Mouse (Mus musculus) layer of hippocampus, adult 9-10 months (tissue): ENCODE data around the gene Nectin3.

Source experiments
- DNase-seq: peaks from one replicate; pipeline ENCODE4 v3.0.0; 2022; ENCODE audit warnings: low spot score

Nectin3 gene

GRCm38 (mm10) chr16:46498421-46498789 lies at the start of gene Nectin3:
Gene Nectin3 (minus strand): TSS chr16:46498525.
- no peak for DNase-seq

DNA sequence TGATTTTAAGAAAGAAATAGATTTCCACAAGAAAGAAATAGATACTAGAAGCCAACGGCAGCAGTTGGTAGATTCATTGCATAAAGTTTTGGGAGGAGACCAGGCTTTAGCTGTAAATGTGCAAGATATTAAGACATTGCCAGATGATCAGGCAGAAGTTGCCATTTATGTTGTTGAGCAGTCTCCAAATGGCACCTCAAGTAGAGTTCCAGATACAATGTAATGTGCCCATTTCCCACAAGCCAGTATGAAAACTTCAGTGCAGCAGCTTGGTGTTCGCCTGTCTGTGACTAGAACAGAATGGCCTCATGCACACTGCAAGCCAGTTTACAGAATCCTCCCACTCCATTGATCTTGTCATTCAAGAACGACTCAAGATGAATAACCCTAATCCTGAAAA lies 39.8 kb upstream of the Nectin3 start:
- DNase-seq = peak; percentile 11

GRCm38 (mm10) chr16:46532465-46533254 lies 34.3 kb upstream of the Nectin3 start:
- no peak for DNase-seq

DNA sequence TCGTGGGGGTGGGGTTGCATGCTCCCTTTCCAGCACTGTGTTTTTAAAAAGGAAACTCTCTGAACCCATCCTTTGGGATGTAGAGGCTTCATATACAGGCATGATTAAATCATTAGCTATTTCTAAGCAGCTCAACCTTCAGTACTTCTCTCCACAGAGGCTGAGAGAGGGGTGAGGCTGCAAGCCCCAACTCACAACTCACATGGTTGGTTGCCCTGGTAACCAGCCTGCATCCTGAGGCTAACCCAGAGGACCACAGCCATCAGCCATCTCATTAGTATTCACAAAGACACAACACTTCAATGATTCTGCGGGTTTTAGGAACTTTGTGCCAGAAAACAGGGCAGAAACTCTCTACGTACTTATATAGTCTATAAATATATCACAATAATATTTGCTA lies 32.7 kb upstream of the Nectin3 start:
- DNase-seq = no peak

DNA sequence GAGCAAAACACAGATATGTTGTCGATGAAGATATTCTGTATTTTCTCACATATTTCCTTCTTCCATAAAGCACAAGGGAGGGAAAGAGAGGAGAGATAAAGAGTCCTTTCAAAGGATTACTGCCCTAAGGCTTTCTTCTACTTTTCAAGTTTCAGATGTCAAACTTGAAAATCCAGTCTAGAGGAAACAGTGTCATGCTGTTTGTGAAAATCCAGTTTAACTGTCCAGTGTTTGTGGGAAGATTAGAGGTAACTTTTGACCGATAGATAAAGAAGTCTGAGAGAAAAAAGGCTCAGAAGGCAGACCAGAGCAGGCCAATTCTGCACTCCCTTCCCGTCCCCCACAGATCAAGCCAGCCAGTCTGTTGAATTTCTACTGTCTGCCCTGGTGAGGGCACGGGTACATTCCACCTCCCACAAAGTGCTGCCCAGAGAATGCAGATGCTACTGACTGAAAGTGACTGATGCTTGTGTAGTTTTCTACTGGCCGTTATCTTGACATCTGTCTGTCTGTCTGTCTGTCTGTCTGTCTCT lies 22.6 kb upstream of the Nectin3 start:
- no peak for DNase-seq

GRCm38 (mm10) chr16:46519606-46520005 lies 21.3 kb upstream of the Nectin3 start:
- no peak for DNase-seq

- no peak for DNase-seq
Observed at GRCm38 (mm10) chr16:46507944-46508333, 9.6 kb upstream of the Nectin3 start.

DNA sequence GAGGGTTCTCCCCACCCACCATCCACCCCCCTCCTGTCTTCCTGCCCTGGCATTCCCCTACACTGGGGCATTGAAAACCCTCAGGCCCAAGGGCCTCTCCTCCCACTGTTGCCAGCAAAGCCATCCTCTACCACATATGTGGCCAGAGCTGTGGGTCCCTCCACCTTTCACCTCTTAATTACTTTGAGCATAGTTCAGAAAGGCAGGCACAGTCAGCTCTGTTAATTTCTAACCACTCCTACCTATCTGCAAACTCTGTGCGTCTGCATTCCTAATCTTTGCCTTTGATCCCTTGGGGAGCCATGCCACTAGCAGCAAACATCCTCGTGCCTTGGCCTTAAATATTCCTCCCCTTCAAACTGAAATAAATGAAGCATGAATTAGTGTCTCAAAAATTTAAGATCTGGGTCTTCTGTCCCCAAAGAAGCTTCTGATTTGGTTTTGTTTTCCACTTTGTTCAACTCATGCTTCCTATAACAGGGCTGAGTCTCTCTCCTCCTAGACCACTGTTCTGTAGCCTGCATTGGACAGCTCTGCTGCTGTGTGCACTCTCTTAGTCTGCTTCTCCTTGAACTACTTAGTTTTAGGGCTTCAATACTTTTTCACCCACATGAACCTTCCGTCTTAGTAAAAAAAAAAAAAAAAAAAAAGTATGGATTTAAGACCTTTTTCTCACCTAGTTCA lies 9.1 kb upstream of the Nectin3 start:
- no peak for DNase-seq

- no peak for DNase-seq
Observed at GRCm38 (mm10) chr16:46504006-46504405, 5.7 kb upstream of the Nectin3 start.

DNA sequence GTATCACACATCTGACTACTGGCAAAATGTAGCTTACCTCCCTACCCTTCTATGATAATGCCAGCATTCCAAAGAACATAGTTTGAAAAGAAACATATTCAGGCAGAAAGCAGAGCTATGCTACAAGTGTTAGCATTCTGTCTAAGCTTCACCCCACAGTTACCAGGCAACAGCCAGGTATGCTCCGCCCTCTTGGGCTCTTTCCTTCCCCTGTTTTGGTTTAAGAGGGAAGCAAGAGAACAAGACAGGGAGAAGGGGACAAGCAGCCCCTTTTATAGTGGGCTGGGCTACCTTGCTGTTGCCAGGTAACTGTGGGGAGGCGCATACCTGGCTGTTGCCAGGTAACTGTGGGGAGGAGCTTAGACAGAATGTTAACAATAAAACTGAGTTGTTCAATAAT lies 4.0 kb upstream of the Nectin3 start:
- no peak for DNase-seq

DNA sequence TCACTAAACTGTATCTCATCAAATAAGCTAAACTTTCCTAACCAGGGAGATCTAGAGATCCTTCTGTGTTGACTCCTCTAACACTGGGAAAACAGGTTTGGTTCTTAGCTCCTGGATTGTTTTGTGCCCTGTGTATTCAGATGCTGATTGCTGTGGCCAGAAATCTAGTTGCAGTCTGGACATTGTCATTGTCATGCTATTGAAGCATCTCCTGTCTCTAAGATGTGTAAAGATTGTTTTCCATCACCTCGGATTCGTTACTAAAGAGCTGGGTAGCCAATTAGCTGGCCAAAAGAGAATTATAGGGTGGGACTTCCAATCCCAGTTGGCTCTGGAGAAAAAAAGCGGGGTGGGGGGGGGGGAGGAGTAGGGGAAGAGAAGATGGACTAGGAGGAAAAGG lies 2.4 kb upstream of the Nectin3 start:
- no peak for DNase-seq

DNA sequence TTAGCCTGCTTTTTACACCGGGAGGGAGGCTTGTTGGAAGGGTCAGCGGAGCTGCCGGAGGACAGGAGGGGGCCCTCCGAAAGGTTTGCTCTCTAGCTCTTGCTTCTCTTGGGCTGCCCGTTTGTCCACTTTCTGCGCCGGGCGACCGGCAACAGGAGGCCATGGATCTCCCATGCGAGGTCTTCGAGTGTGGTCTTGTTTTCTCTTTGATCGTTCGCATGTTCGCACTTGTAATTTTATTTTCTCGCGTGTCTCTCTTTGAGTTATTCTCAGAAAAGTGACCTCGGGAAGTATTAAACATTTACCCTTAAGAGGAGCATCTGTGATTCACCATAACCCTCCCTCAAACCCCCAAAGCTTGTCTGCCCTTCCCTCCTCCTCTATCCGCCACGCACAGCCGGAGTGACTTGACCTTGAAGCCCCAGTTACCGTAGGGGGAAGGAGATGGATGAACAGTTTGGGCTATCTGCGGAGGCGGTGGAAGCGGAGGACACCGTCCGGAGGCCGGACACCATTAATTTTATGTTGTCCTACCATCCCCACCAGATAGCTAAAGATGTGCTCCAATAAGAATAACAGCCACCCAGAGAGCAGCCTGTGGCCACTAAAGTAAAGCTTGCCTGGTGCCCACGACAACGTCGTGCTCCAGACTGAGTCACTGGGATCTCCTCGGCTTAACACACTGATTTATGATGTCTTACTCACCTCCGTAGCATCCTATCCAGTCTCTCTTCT lies 472 bp downstream of the Nectin3 start:
- no peak for DNase-seq

- DNase-seq = peak; percentile 44
Observed at GRCm38 (mm10) chr16:46496889-46497685, 1.2 kb downstream of the Nectin3 start.

- DNase-seq = no peak
Observed at GRCm38 (mm10) chr16:46496031-46496868, 2.1 kb downstream of the Nectin3 start.

DNA sequence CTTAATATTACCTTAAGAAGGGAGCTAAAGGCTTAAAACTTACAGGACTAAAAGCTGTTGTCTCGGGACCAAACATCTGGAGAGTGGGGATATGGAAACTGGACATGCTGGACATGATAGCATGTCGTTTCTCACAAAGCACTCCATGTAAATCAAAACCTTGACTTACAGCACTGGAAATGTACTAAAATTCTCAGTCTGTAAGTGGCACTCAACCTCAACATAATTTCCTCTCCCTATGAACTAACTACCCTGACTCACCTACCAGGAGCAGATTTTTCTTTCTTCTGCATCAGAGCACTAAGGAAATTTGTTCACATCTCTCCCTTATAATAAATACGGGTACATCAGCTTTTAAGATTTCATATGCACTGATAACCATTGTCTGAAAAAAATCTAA lies 3.1 kb downstream of the Nectin3 start:
- DNase-seq = no peak

- DNase-seq = no peak
Observed at GRCm38 (mm10) chr16:46487436-46488097, 10.8 kb downstream of the Nectin3 start.

- DNase-seq = no peak
Observed at GRCm38 (mm10) chr16:46477336-46477735, 21.0 kb downstream of the Nectin3 start.

GRCm38 (mm10) chr16:46451421-46451820 lies 46.9 kb downstream of the Nectin3 start:
- no peak for DNase-seq

DNA sequence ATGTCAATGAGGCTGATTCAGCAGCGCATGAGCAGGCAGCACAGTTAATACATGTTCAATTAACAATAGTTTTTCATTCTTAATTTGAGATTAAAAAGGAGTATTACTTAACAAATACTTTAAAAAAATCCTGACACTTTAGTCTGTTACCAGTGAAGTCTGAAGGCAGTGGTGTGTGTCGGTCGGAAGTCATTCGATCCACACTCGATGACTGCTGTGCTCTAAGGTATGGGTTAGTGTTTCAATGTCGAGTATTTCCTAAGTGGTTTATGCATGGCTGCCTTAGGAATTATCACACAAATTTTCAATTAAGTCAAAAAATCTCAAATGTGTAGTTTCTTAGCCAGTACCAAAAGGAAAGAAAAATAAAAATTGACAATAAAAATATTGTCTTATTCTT lies 49.3 kb downstream of the Nectin3 start:
- no peak for DNase-seq

DNA sequence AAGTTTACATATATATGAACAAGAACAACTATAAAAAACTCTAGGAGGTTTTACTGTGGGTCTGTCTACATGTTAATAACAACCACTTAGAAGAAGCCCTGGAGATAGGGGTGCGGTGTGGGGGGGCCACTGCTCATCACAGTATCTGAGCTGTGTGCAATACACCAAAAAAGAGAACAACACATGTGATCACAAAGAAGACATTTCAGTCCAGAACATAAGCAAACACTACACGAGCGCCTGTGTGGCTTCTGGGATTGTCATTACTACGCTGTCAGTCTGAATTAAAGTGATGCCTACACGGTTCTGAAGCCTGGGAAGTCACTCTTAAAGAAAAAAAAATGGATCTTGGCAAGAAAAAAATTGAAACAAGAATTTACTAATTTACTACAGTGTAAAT lies 67.0 kb downstream of the Nectin3 start:
- no peak for DNase-seq
